Mouse (Mus musculus) inflammation-experienced regulatory T-cells, adult 6 months (primary cell): ENCODE data around the gene Hprt. TPM values are rescaled to one million over a fixed set of nuclear protein-coding genes. Genes with fewer than 3 reads are reported as not detected.
A peak's percentile ranks its signal among the peaks of the same experiment; 100 is the strongest.

ENCODE experiments used
- ATAC-seq: one replicate; pipeline ENCODE4 v1.8.0; 2017
- polyA plus RNA-seq, 3 experiments: library from polyadenylated mRNA; unstranded; fragments of 100-300 nt; shearing (Covaris generic); gene quantifications; one replicate each; pipeline ENCODE4 v1.2.1; 2017

Hprt gene
- polyA plus RNA-seq, 3 experiments from 2014 or later = 252 to 379 (median 281) TPM

- no peak for ATAC-seq
These were observed 57.4 kb downstream of the Hprt start for GRCm38 (mm10) chrX:53045187-53045903.

- no peak for ATAC-seq
These were observed 58.1 kb downstream of the Hprt start for GRCm38 (mm10) chrX:53046033-53046432.

GRCm38 (mm10) chrX:53046911-53047310 lies 59.0 kb downstream of the Hprt start:
- ATAC-seq = no peak

GRCm38 (mm10) chrX:53049196-53049595 lies 61.3 kb downstream of the Hprt start:
- no peak for ATAC-seq

GRCm38 (mm10) chrX:53050353-53050752 lies 62.4 kb downstream of the Hprt start:
- no peak for ATAC-seq

GRCm38 (mm10) chrX:53052652-53053500 lies 64.9 kb downstream of the Hprt start:
- no peak for ATAC-seq

- ATAC-seq = no peak
These were observed 65.9 kb downstream of the Hprt start for GRCm38 (mm10) chrX:53053885-53054284.

GRCm38 (mm10) chrX:53055771-53056170 lies 67.8 kb downstream of the Hprt start:
- ATAC-seq = no peak

GRCm38 (mm10) chrX:53056627-53057026 lies 68.7 kb downstream of the Hprt start:
- no peak for ATAC-seq

GRCm38 (mm10) chrX:53057054-53057759 lies 69.3 kb downstream of the Hprt start:
- ATAC-seq = peak; percentile 76

GRCm38 (mm10) chrX:53057760-53058090 lies 69.8 kb downstream of the Hprt start:
- no peak for ATAC-seq

GRCm38 (mm10) chrX:53058459-53059280 lies 70.7 kb downstream of the Hprt start:
- ATAC-seq = no peak

GRCm38 (mm10) chrX:53059426-53060007 lies 71.6 kb downstream of the Hprt start:
- no peak for ATAC-seq

- ATAC-seq = no peak
These were observed 76.5 kb downstream of the Hprt start for GRCm38 (mm10) chrX:53064406-53064805.

Other genes starting within 250 kb of the Hprt start
- not detected for gene Ccdc160, start 196.9 kb upstream of the Hprt start, polyA plus RNA-seq
- 10 to 100 TPM; 34.0 to 47.1 (median 38.5) TPM for gene Phf6, start 75.9 kb upstream of the Hprt start, polyA plus RNA-seq